Mouse (Mus musculus) R1 (cell line): ENCODE data around the gene Syn3.

Experiments
- DNase-seq: peaks from one replicate; pipeline ENCODE4 v3.0.0-alpha.2; 2018; ENCODE audit warnings: low read depth, low spot score

The Syn3 gene

DNA sequence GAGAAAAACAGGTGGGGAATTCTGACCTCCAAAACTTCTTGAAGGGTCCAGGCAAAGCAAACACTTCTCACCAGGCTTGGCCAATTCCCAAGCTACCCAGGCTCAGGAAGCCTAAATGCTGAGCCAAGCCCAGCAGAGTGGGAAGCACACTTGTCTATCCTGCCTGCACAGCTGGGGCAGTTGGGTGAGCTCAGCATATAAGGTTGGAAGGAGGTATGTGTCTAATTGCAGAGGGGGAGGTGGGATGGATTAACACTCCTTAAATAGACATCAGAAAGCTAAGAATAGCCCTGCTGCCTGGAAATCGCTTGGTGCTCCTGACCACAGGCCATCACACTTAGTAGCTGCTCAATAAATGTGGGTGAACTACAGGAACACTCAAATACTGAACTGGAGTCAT is 185.2 kb downstream of the Syn3 start:
- DNase-seq, result no peak

DNA sequence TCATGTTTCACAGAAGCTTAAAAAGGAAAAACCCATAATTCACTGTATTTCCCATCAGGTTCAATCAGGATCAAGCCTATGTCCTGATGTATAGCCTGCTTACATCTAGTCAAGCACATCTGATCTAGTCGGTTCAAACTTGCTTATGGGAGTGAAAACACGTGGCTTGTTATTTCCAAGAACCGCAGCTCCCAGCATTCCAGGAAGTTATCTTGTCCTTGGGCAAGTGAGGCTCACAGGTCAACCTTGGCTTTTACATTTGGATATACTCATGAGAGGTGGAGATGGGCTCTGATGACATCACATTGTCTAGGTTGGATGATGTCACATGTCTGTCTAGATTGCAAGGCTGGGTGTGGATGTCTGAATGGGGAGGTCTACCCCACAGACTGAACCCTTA is 185.7 kb downstream of the Syn3 start:
- no peak for DNase-seq

DNA sequence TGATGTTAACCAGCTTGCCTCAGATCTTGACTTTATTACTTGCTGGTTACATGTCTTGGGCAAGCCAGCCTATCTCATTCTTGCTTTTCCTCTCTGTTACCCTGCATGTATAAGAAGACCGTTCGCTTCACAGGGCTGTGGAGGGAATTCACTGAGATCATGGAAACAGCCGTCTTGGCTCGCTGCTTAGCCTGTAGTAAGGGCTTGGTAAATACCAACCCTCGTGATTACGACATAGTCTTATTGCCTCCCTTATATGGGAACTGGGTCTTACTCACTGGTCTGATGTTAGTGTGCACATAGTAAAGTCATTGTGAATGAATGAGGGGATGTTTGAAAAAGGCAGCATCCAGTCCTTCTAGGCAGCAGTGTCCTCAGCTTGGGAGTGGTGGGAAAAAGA is 188.2 kb downstream of the Syn3 start:
- no peak for DNase-seq

DNA sequence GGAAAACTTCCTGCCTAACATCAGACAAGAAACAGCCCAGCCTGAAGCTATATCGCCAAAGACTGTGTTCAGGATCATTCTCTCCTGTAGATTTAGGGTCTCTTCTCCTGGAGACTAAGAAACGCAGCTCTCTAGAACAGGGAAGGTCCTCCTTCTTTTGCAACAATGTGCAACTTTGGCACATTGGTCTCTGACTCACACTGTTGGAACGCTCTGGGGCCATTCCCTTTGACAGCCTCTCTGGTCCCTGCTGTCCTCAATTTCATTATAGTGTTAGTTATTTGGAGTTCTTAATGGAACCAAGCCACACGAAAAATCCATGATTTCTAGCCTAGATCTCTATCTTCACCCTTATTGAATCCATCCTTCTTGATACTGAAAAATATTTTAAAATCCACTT is 191.5 kb downstream of the Syn3 start:
- DNase-seq, result no peak

DNA sequence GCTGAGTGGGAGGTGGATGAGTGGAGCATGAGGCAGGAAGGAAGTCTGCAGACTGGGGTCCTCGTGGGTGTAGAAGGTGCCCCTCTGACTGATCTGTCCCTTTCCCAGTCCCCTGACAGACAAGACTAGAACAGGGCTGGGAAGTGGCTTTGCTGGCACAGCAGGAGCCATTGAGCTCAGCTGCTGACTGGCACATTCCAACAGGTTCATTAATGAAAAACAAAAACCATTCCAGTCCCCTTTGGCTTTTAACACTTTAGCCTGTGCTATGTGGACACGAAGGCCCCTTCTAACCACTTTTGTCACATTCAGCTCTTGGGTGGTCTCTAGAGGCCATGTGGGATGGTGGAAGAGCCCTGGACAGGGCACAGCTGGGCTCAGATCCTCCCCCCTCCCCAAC is 194.1 kb downstream of the Syn3 start:
- no peak for DNase-seq

DNA sequence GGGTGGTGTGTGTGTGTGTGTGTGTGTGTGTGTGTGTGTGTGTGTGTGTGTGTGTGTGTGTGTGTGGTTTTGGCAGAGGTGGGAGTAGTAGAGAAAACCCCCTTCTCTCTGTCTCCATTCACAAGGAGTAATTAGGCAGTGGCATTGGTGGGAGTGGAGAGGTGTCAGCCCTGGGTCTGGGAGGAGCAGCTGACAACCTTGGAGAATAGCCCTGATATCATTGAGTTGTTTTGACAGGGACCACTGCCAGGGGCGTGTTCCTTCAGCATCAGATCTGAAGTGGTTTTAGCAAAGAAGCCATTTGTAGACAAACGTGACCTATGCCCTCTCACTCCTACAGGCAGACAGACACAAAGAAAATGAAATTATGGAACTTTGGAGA is 195.2 kb downstream of the Syn3 start:
- no peak for DNase-seq

DNA sequence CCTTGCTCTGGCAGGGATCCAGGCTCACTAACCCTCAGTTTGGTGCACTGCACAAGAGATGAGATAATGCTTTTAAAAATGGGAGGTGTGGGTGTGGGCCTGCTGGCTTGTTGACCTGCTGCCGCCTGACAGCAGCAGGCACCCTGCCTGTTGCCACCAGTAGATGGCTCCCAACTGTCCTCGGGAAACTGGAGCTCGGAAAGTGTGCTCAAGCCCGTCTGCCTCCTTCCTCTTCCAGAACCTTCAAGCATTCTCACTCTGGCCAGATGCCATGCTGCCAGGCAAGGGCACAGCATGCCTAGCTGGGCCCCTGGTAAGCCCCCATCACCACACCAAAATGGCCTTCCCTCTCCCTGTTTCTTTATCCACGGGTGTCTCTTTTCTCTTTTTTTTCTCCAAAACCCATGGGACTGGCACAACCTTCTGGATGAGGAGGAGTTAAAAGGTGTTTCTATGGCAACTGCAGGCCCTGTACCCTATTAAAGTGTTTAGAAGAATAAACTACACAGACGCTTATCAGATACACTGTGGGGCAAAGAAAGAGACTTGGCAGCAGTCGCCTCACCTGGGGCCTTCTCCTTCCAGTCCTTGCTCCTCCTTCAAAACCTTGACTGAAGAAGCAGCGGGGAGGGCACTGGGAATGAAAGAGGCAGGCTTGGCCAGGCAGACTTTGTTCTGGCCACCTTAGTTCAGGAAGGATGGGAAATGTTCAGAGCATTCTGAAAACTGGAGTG is 195.8 kb downstream of the Syn3 start:
- DNase-seq, result peak; percentile 61

DNA sequence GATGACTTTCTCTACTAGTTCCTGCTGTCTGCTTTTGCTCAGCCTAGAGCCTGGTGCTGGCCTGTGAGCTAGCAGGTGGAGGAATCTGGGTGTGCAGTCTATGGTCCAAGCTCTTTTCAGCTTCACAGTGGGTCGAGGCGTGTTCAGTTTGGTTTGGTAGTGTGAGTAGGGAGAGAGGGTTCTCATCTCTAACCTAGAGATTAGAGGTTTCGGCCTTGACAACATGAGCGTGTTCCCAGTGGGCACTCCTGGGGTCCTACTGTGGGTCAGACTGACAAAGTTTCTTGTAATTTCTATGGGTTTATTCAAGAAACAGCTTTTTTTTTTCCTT is 196.4 kb downstream of the Syn3 start:
- no peak for DNase-seq

DNA sequence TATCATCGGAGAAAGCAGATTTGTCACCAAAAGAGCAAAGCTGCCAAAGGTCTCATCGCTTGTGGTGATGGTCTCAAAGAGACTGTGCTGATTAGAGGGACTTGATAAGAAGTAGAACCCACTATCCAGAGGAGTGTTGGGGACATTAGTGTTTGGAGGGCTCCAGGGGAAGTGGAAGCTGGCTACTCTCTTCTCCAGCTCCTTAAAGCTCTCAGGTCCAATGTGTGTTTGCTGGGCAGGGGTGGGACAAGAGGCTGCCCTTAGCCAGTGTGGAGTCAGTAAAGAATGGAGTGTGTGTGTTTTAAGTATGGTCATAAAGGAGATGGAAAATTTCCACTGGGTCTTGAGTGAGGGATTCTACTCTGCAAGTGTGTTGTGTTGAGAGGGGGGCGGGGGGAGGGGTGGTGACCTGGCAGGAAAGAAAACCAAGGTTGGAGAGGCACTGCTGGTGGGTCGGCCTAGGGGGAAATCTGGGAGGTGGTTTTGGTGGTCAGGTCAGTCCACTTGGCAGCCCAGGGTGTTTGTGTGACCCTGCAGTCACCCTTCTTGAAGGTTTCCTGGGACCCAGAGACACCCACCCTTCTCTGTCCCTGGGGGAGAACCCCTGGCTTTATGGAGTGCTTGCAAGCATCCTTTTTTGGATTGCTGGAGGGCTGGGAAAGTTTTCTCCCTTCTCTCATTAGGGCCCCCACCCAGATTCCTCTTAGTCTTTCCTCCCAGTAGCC is 196.9 kb downstream of the Syn3 start:
- DNase-seq, result no peak

DNA sequence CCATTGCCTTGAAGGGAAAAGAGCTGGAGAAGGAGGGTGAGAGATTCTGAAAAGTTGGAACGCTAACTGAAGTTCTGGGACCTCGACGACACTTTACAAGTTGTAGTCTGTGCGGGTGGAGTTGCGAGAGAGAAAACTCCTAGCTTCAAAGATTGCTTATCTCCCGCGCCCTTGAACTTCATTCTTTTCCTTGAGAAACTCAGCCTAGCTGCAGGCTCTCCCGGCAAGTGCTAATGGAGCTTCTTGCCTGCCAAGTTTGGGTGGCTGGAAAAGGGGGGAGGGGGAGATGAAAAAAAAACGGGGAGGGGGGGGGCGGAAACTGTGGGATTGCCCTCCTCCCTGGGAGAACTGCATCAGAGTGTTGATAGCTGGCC is 197.6 kb downstream of the Syn3 start:
- peak; percentile 18 for DNase-seq

DNA sequence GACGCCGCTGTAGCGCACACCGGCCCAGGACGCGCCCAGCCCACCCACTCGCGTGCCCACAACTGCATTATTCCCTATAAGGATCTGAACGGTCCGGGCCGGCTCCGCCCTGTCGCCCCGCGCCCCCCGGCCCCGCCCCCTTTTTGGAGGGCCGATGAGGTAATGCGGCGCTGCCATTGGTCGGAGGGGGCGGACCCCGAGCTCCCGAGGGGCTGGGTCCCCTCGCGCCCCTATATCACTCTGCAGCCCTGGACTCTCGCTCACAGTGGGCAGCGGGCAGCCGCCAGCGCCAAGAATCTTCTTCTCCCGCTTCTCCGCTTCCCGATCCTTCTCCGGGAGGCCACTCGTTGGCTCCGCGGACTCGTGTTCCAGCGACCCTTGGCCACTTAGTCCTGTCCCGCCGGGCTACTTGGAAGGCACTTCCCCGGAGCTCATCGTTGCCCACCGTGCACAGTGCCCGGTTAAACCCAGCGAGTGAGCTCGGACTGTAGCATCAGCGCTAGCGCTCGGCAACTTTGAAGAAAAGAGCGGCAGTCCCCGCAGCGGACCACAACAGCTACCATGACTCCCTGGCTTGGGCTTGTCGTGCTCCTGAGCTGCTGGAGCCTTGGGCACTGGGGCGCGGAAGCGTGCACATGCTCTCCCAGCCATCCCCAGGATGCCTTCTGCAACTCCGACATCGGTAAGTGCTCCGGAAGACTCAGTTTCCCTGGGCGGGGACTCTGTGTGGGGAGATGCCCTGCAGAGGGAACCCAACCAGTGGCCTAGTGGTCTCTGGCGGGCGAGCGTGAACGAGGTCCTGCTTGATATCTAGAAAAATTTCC is 198.2 kb downstream of the Syn3 start, which contains the start of gene Timp3:
Timp3 (plus strand) TSS at position 80 of the 824 bp plus-strand sequence.
- peak; percentile 70 for DNase-seq

DNA sequence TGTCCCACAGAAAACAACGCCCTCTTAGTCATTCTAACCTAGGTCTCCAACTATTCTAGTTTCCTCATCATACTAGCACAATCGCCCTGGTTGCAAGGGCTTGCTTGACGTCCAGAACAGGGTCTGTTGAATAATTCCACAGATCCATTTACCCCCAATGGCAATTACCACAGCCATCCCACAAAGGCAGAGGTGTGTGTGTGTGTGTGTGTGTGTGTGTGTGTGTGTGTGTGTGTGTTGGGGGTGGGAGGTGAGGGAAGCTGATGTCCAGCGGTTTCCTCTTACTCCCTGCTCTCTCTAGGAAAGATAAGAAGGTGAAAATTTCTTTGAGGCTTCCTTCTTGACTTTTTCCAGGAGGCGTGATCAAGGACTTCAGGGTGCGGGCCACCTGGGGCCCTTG is 198.9 kb downstream of the Syn3 start:
- DNase-seq, result no peak

DNA sequence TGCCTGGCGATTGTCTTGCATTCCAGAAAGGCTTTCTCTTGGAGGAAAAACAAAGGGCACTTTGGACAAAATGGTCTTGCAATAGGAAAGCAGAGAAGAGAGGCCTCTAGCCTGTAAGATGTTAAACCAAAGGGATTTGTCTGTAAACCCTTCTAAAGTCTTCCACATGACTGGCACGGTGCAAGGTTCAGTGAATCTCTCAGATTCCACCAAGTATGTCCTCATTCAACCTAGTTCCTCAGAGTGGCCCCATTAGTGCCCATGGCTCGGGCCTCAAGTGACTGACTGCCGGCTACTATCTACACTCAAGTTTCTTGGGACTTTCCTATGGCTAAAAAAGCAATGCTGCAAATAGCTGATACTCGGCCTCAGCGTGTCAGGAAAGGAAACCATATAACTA is 200.4 kb downstream of the Syn3 start:
- DNase-seq, result no peak

DNA sequence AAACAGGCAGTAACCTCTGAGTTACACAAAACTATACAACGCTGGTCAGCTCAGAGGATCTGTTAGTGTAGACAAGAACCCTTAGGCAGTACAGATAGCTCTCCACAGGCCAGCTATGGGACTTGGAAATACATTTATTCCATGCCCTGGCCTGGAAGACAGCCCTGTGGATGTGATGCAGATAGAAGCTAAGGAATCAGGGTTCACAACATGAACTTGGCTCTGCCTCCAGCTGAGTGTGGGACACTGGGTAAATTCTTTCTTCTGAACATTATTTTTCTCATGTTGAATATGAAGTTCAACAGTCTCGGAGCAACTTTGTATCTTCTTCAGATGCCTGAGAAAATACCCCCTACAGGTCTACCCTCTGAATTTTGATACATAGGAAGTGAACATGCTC is 201.4 kb downstream of the Syn3 start:
- DNase-seq, result no peak

DNA sequence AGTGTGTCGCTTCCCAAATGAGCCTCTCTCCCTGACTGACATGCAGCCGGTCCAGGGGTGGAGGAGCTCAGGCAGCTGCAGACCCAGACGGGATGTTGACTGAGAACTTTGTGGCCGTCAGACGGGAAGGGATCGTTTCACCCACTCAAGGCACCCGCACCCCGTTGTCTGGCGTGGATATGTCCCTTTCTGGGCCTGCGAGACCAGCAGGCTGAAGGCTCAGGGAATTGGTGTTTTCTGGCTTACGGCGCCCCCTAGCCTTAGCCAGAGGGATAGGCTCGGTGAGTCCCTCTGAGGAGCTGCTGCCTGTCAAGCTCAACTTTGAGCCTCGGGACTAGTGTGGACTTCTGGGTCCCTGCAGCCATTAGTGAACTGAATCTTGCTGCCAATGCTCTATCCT is 202.6 kb downstream of the Syn3 start:
- DNase-seq, result peak; percentile 70

DNA sequence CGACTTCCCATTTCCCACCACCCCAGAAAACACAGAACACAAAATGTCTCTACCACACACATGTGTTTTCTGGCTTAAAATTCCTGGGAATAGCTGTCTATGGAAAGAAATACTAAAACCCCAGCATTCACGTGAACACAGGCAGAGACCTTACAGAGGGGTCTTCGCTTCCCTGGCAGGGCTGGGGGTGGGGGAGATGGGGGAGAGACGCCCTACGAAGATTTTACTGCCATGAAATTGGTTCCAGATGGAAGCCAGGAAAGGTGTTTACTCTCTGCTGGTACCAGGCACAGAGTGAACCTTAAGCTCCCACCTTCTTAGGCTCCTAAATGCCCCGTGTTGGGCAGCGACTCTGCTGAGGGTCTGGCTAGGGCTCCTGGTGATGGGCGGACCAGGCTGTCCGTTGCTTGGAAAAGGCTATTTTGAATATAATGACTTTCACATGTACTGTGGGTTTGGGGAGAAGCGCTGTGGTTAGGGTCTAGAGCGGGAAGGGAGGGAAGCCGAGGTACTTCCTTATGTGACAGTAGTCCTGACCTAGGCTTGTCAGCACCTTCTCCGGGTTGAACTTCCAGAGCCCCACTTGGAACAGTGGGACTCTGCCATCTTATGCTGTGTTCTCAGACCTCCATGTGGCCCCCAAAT is 203.1 kb downstream of the Syn3 start:
- DNase-seq, result peak; percentile 8

DNA sequence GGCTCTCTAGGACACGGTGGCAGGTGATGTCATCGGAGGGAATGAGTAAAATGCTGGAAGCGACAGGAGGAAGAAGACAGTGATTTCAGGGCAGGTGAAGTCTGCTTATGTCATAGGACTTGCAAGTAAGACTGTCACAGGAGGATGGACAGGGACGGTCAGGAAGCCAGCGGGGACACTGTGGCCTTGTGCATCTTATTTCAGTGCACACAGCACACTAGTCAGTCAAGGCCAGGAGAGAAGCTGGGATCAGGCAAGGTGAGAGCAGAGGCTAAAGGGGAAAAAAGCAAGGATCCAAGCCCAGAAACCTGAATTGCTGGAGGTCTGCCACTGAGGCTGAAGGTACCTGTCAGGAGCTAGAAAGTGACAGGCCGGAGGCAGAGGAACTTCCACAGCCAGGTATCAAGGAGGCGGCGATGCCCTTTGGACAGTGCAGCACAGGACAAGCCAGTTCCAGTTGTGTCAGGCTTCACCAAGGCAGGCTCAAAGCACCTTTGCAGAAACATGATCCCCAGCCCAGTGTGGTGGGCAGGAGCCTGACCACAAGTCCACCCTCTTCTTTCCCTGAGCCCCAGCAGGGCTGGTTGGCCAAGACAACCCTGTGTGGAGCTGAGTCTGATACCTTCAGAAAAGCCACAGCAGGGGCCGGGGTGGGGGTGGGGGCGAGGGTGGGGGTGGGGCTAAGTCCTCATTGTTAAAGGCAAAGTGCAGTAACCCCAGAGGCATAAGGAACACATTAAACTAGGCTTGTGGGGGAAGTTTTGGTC is 203.9 kb downstream of the Syn3 start:
- no peak for DNase-seq

DNA sequence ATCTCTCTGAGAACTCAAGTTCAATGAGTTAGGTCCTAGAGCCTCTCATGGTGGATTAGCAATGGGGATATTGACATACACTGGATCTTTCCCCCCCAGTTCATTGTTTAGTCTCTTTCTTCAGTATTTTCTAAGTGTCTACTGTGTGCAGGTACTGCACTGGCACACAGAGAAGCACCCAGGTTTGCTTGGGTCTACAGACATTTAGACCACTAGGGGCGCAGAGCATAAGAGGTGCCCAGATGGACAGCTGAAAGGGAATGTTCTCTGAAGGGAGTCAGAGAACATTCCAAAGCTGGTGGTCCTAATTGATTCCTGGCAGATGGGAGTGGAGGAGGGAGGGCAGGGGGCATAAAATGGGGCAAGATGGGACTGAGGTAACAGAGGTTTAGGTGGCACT is 204.8 kb downstream of the Syn3 start:
- peak; percentile 22 for DNase-seq

DNA sequence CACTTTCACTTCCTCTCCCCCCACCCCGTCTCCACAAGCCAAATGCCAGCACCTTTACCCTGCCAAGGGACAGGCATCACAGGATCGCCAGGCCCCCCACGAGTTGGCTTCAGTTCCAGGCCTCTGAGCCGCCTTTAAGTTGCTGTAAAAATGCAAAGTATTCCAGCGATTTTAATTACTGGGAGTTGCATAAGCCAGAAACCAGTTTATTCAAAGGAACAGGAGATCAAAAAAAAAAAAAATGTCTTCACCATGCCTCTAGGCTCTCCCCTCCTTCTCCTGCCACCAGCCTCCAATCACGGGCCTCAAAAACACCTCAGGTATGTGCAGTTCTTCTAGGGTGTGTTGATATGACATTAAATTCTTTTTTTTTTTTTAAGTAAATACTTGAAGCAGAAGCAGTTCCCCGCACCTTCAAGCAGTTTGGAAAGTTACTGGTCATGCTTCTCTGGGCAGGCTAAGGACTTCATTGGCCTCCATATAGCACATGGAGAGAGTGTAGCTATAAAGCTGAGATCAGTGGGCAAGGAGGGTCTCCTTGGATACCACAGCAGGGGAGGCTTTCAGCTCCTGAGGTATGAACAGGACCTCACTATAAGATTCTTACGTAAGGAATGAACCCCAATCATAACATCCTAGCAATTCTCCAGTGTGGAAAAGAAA is 208.5 kb downstream of the Syn3 start:
- DNase-seq, result no peak

DNA sequence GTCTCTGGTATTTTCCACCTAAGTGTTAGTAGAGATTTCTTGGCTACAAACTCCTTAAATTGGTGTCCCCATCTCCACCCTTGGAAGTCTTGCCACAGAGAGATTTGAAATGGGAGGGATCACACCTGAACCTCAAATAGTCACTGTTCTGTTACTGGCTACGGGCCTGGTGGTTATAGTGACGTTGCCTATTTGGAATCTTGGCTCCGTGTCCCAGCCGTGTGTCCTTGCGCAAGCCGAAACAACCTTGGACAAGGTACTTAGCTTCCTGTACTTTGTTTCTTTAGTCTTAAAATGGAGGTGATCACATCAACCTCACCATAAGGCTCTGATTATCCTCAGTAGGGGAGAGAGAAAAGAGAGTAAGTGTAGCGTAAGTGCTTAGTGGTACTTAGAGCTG is 212.2 kb downstream of the Syn3 start:
- peak; percentile 44 for DNase-seq

DNA sequence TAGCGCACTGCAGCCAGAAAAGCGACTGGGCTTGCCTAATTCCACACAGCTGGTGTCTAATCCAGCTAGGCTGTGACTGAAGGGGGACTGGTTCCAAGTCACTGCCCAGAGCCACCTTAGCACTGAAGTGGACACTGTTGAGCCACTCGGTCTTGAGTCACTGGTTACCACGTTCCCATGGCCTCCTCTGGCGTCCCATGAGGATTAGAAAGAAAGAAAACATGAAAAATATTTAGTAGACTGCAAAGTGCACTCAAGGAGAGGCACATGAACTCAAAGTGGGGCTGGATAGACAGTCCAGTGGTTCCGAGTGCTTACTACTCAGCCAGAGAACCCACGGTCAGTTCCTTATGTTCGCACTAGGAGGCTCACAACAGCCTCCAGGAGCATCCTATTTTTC is 217.5 kb downstream of the Syn3 start:
- no peak for DNase-seq
